Mouse (Mus musculus) neural tube, embryonic 11.5 days (tissue): ENCODE measurements around the gene Pla2g16. TPM values are rescaled to one million over a fixed set of nuclear protein-coding genes. Genes with fewer than 3 reads are reported as not detected.

Experiments
- polyA plus RNA-seq: library from polyadenylated mRNA; unstranded; fragments of >200 nt; fragmentation: Nextera tagmentation; extraction: Ambion mirVana; gene quantifications from 2 replicates; pipeline ENCODE4 v1.2.1, GENCODE M21; 2014

Gene Pla2g16
- polyA plus RNA-seq, 1 experiment from 2014 or later = 5.0 TPM

Other genes with a start within 250 kb of the Pla2g16 start
- gene Mark2, start 215.6 kb upstream of the Pla2g16 start, polyA plus RNA-seq = 49.6 and 58.4 TPM in 2 replicates
- gene Spindoc, start 174.5 kb upstream of the Pla2g16 start, polyA plus RNA-seq = 25.6 and 35.1 TPM in 2 replicates
- 15.1 and 16.3 TPM in 2 replicates for gene 2700081O15Rik, start 139.8 kb upstream of the Pla2g16 start, polyA plus RNA-seq
- 247 and 255 TPM in 2 replicates for gene Rtn3, start 74.2 kb upstream of the Pla2g16 start, polyA plus RNA-seq
- gene Atl3, start 63.4 kb upstream of the Pla2g16 start, polyA plus RNA-seq = 7.4 and 9.5 TPM in 2 replicates
- gene Lgals12, start 49.7 kb downstream of the Pla2g16 start, polyA plus RNA-seq = not detected in 2 replicates
- gene Hrasls5, start 55.1 kb downstream of the Pla2g16 start, polyA plus RNA-seq = not detected in 2 replicates
- not detected in 2 replicates for gene Slc22a19, start 153.9 kb downstream of the Pla2g16 start, polyA plus RNA-seq
- gene Slc22a26, start 245.2 kb downstream of the Pla2g16 start, polyA plus RNA-seq = not detected in 2 replicates